9 mouse cellular contexts compared by ENCODE assay signal in the genomic region with DNA sequence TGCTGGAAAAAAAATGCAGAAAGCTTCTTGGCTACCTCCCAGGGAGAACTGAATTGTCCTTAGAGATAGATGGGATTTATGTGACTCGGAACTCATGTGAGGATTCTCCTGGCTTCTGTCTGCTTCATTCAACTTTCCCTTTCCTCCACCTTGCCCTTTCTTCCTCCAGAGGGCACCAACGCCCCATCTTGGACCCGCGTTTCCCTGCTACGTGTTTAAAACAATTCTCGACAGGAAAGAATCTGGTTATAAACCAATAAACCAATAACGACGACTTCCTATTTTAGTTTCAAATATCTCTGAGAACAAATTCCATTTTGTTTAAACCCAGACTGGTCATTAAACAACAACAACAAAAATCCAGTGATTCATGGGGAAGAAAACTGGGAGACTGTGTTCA.
DNase-seq lines count a peak whose midpoint lies in the region; ATAC-seq and TF ChIP-seq lines count a peak whose summit lies in the region.
"Had no signal": no experiment of that assay in that cellular context is flagged by ENCODE, and none has a peak within 500 bp of the region (broad histone marks: within the 10 kb centered on the region; RNA-seq: fewer than 3 reads in every experiment).

No protein-coding gene starts in this region.

- no peak overlapping the region for H3K27ac ChIP-seq in CH12.LX (ENCODE audit: insufficient read depth, low read depth)
- no peak overlapping the region for H3K27ac ChIP-seq in lung, embryonic 15.5 days
- H3K27ac ChIP-seq: liver, embryonic 13.5 days had no signal

- TF ChIP-seq RAD21 in CH12.LX (IDR thresholded peaks at IDR 0.05; ENCODE audit: low read depth, low read length), result peak; percentile 91

- no peak for TF ChIP-seq EP300 in CH12.LX (IDR thresholded peaks at IDR 0.05; ENCODE audit: low read length)

- peak; percentile 57 for DNase-seq in CH12.LX (ENCODE audit: extremely low read depth)
- DNase-seq in adrenal gland, postnatal 36 days, result peak; percentile 68 to 70
- DNase-seq in fibroblast of lung, adult 2 months (ENCODE audit: low read depth), result peak; percentile 30
- peak; percentile 50 to 75 for DNase-seq in heart, postnatal 14 days
- peak; percentile 61 to 81 for DNase-seq in layer of hippocampus, adult 18-20 months (ENCODE audit: low spot score in 2 of 2)
- peak; percentile 27 for DNase-seq in retina, postnatal 7 days (ENCODE audit: low read depth, low spot score)
- peak; percentile 61 for DNase-seq in urinary bladder, postnatal 14 days (ENCODE audit: low spot score)
- DNase-seq: liver, embryonic 13.5 days had no signal

- no peaks in the 10 kb centered on the region for H3K79me2 ChIP-seq in CH12.LX (replicated peaks; ENCODE audit: control insufficient read depth, extremely low read depth, insufficient read depth, poor library complexity, severe bottlenecking)

- peak; percentile 55 to 83; a peak in 3 of 4 replicates for TF ChIP-seq CTCF in CH12.LX (conservative IDR thresholded peaks at IDR 0.05 in 1 of 2, IDR thresholded peaks at IDR 0.05 in 1 of 2; ENCODE audit: low read depth in 2 of 2, low read length in 2 of 2)

- H3K9ac ChIP-seq in CH12.LX (ENCODE audit: insufficient read depth, low read depth), result no peak overlapping the region
- no peak overlapping the region for H3K9ac ChIP-seq in lung, embryonic 15.5 days
- H3K9ac ChIP-seq: liver, embryonic 13.5 days had no signal

- intact Hi-C loops in heart, postnatal 14 days (cut with DNase I), result loop anchor here (5.0 to 10.0 kb wide), 2 partner anchors 240 to 1912 kb away; no protein-coding TSS in a partner anchor

- no peak for TF ChIP-seq POLR2A in CH12.LX (IDR thresholded peaks at IDR 0.05; ENCODE audit: low read depth, low read length)

- no peak for ATAC-seq in lung, embryonic 15.5 days (ENCODE audit: borderline replicate concordance, extremely low read depth, low FRiP score, low TSS enrichment)

- H3K36me3 ChIP-seq in CH12.LX (replicated peaks in 1 of 2; ENCODE audit: control insufficient read depth in 1 of 2, insufficient read depth in 1 of 2, low read length in 1 of 2), result no peaks in the 10 kb centered on the region
- H3K36me3 ChIP-seq in lung, embryonic 15.5 days, result no peaks in the 10 kb centered on the region
- H3K36me3 ChIP-seq: liver, embryonic 13.5 days had no signal

- peaks cover 0 to 13% of the 10 kb centered on the region in 2 experiments; a peak in 2 of 4 replicates for H3K4me1 ChIP-seq in CH12.LX (ENCODE audit: control insufficient read depth in 1 of 2, insufficient read depth in 2 of 2)
- H3K4me1 ChIP-seq in lung, embryonic 15.5 days, result peaks cover 3% of the 10 kb centered on the region; the same call in 1 of the 2 replicates
- H3K4me1 ChIP-seq: liver, embryonic 13.5 days had no signal

- H3K27me3 ChIP-seq in CH12.LX (replicated peaks), result no peaks in the 10 kb centered on the region
- H3K27me3 ChIP-seq in lung, embryonic 15.5 days, result no peaks in the 10 kb centered on the region
- H3K27me3 ChIP-seq: liver, embryonic 13.5 days had no signal

- 2% methylated on average over 8 of the region's 8 CpGs for WGBS in lung, embryonic 15.5 days

- dilution Hi-C loops in CH12.LX (cut with MboI; ENCODE audit: extremely low pct_ligation_motif_present, extremely low pct_unique_long_range_greater_than_20kb, low sequenced_read_pairs), result no loop called here

- H3K4me2 ChIP-seq in CH12.LX (ENCODE audit: insufficient read depth, low read depth, poor library complexity, severe bottlenecking), result peak overlapping the region; percentile 26; the same call in 1 of the 2 replicates
- H3K4me2 ChIP-seq in lung, embryonic 15.5 days, result peak overlapping the region; percentile 24; the same call in 1 of the 2 replicates
- H3K4me2 ChIP-seq: liver, embryonic 13.5 days had no signal

- H3K4me3 ChIP-seq in CH12.LX (replicated peaks in 1 of 3; ENCODE audit: low read depth in 2 of 3, low read length in 2 of 3, poor library complexity in 1 of 3), result no peak overlapping the region
- no peak overlapping the region for H3K4me3 ChIP-seq in lung, embryonic 15.5 days
- H3K4me3 ChIP-seq: liver, embryonic 13.5 days had no signal

- no peaks in the 10 kb centered on the region for H3K9me3 ChIP-seq in CH12.LX (replicated peaks; ENCODE audit: low read length)
- H3K9me3 ChIP-seq in lung, embryonic 15.5 days, result no peaks in the 10 kb centered on the region
- H3K9me3 ChIP-seq: liver, embryonic 13.5 days had no signal

- in situ Hi-C loops in CH12.LX (cut with MboI; ENCODE audit: low pct_ligation_motif_present, low pct_unique_long_range_greater_than_20kb, low sequenced_read_pairs), result no loop called here

TF ChIP-seq in CH12.LX, 34 proteins besides CTCF, POLR2A, EP300 and RAD21:
- TF ChIP-seq ZC3H11A (IDR thresholded peaks at IDR 0.05; ENCODE audit: low read depth, low read length) (peak; percentile 9; the same call in 1 of the 2 replicates), SMC3 (IDR thresholded peaks at IDR 0.05; ENCODE audit: low read depth, low read length) (peak; percentile 76), JUN (IDR thresholded peaks at IDR 0.05; ENCODE audit: insufficient read depth, low read depth, low read length) (no peak)
